Mouse (Mus musculus): Measurements from ENCODE around the gene Tubb3.

GRCm38 (mm10) chr8:123443576-123443921, 32.3 kb downstream of the Tubb3 start:
- TF ChIP-seq CTCF (conservative IDR thresholded peaks at IDR 0.05; ENCODE audit: low read length) = no peak
- TF ChIP-seq NANOG (IDR thresholded peaks at IDR 0.05; ENCODE audit: borderline replicate concordance, low read length) = no peak
- TF ChIP-seq POU5F1 (IDR thresholded peaks at IDR 0.05; ENCODE audit: borderline replicate concordance, low read length) = no peak

Measured in E14TG2a.4 (cell line).